Mouse (Mus musculus) midbrain, embryonic 15.5 days (tissue): ENCODE measurements around the gene Ilf2. TPM values are rescaled to one million over a fixed set of nuclear protein-coding genes. Genes with fewer than 3 reads are reported as not detected.
A peak's percentile ranks its signal among the peaks of the same experiment; 100 is the strongest.

Source experiments
- ATAC-seq: fragments of 200-750 bp; cut with Nextera tagmentation; replicated peaks from 2 replicates; pipeline ENCODE4 v1.8.0; 2017; ENCODE audit warnings: moderate TSS enrichment
- H3K27ac ChIP-seq: fragments of 300-500 bp; sonication (generic); 2 replicates; pipeline ENCODE4 v1.5.1; 2015; ENCODE audit warnings: mild to moderate bottlenecking, inconsistent platforms
- H3K27me3 ChIP-seq: fragments of 300-500 bp; sonication (generic); replicated peaks from 2 replicates; pipeline ENCODE4 v1.6.1; 2015; ENCODE audit warnings: inconsistent platforms
- H3K36me3 ChIP-seq: fragments of 300-500 bp; sonication (generic); replicated peaks from 2 replicates; pipeline ENCODE4 v1.6.1; 2015; ENCODE audit warnings: inconsistent platforms
- H3K4me1 ChIP-seq: fragments of 300-500 bp; sonication (generic); 2 replicates; pipeline ENCODE4 v1.6.1; 2015; ENCODE audit warnings: inconsistent platforms
- H3K4me2 ChIP-seq: fragments of 300-500 bp; sonication (generic); 2 replicates; pipeline ENCODE4 v1.6.1; 2015; ENCODE audit warnings: inconsistent platforms, mild to moderate bottlenecking, moderate library complexity
- H3K4me3 ChIP-seq: fragments of 300-500 bp; sonication (generic); 2 replicates; pipeline ENCODE4 v1.5.1; 2015; ENCODE audit warnings: mild to moderate bottlenecking, inconsistent platforms
- H3K9ac ChIP-seq: fragments of 300-500 bp; sonication (generic); 2 replicates; pipeline ENCODE4 v1.6.1; 2015; ENCODE audit warnings: mild to moderate bottlenecking, inconsistent platforms
- H3K9me3 ChIP-seq: fragments of 300-500 bp; sonication (generic); 2 replicates; pipeline ENCODE4 v1.6.1; 2016; ENCODE audit warnings: inconsistent platforms
- WGBS: fragments of 180-500 bp; shearing (Covaris S2); methylation state at CpG from one replicate; pipeline ENCODE4 v1.1.7; 2015; ENCODE audit warnings: mixed read lengths; 5-methylcytosine and 5-hydroxymethylcytosine counted together
- polyA plus RNA-seq: library from polyadenylated mRNA; unstranded; fragments of >200 nt; fragmentation: Nextera tagmentation; extraction: Ambion mirVana; gene quantifications from 2 replicates; pipeline ENCODE4 v1.2.1, GENCODE M21; 2015

Gene Ilf2
- polyA plus RNA-seq, 1 experiment from 2014 or later: 263 TPM

GRCm38 (mm10) chr3:90465081-90465685, 10.7 kb upstream of the Ilf2 start:
- Histone ChIP-seq H3K4me3 (peak overlapping the region; percentile 51), H3K4me2 (peak overlapping the region; percentile 96), H3K9me3 (no peaks in the 10 kb centered on the region), H3K9ac (peak overlapping the region; percentile 33), H3K36me3 (no peaks in the 10 kb centered on the region), H3K27ac (no peak overlapping the region), H3K27me3 (peaks cover 41% of the 10 kb centered on the region), H3K4me1 (peaks cover 15% of the 10 kb centered on the region)
- ATAC-seq: peak; percentile 44
- WGBS: under 1% methylated on average over 75 of the region's 75 CpGs

- Histone ChIP-seq H3K9ac (peak within 1 kb of the TSS; percentile 33), H3K4me2 (peak within 1 kb of the TSS; percentile 96), H3K36me3 (no peaks in the 10 kb centered on the region), H3K4me3 (peak within 1 kb of the TSS; percentile 51), H3K4me1 (peaks cover 15% of the 10 kb centered on the region), H3K9me3 (no peaks in the 10 kb centered on the region), H3K27ac (no peak within 1 kb of the TSS), H3K27me3 (peaks cover 41% of the 10 kb centered on the region)
- peak; percentile 53 for ATAC-seq
- under 1% methylated on average over 44 of the region's 49 CpGs for WGBS
Measured at GRCm38 (mm10) chr3:90465686-90466310, 10.1 kb upstream of the Ilf2 start, which contains the start of gene Npr1. Npr1 (minus strand) TSS chr3:90465866.

DNA sequence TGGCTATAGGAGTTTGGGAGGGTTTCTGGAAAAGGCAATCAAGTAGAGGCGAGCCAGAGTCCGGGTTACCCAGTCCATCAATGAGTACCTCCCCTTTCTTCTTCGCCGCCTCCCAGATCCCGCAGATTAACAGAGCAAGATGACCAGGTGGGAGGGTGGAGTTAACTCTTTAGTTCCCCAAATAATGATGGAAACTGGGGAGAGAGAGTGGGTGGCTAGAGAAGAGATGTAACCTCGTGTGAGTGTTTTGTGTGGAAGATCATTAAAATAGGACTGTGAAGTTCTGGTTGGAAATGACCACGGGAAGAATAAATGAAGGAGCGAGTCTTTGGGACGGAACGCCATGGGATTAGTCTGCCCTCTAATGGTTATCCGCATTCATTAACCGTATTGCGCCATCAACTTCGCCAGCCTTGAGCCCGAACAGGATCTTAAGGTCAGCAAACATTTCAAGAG, 9.6 kb upstream of the Ilf2 start:
- peak; percentile 50 for ATAC-seq
- peak overlapping the region; percentile 96 for H3K4me2 ChIP-seq
- peaks cover 41% of the 10 kb centered on the region for H3K27me3 ChIP-seq
- H3K9me3 ChIP-seq: no peaks in the 10 kb centered on the region
- H3K9ac ChIP-seq: peak overlapping the region; percentile 33
- peak overlapping the region; percentile 51 for H3K4me3 ChIP-seq
- under 1% methylated on average over 15 of the region's 15 CpGs for WGBS
- H3K27ac ChIP-seq: no peak overlapping the region
- peaks cover 15% of the 10 kb centered on the region for H3K4me1 ChIP-seq
- no peaks in the 10 kb centered on the region for H3K36me3 ChIP-seq

- no peak for ATAC-seq
- Histone ChIP-seq H3K9ac (no peak overlapping the region), H3K27me3 (peaks cover 36% of the 10 kb centered on the region)
Measured at GRCm38 (mm10) chr3:90467618-90468300, 8.2 kb upstream of the Ilf2 start.

DNA sequence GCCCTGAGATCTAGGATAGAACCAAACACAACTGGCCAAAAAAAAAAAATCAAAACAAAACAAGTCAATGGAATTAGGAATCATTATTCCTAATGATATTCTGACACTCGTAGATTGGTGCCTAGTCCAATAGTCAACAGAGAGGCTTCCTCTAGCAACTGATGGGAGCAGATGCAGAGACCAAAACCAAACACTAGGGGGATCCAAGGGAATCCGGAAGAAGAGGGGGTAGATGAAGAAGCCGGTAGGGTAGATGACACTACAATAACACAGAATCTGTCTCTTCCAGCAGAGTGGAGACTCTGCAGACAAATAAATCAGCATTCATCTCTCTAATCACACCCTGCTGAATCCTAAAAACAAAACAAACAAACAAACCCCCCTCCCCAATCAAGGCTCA, 3.7 kb upstream of the Ilf2 start:
- Histone ChIP-seq H3K4me3 (no peak overlapping the region), H3K9ac (no peak overlapping the region), H3K36me3 (no peaks in the 10 kb centered on the region), H3K27me3 (no peaks in the 10 kb centered on the region), H3K4me2 (no peak overlapping the region), H3K4me1 (peaks cover 8% of the 10 kb centered on the region), H3K27ac (no peak overlapping the region), H3K9me3 (no peaks in the 10 kb centered on the region)
- WGBS: 33% methylated on average over 3 of the region's 3 CpGs
- no peak for ATAC-seq

More at GRCm38 (mm10) chr3:90467618-90468300, 8.2 kb upstream of the Ilf2 start:
- Histone ChIP-seq H3K36me3 (no peaks in the 10 kb centered on the region), H3K4me2 (no peak overlapping the region), H3K4me3 (no peak overlapping the region), H3K9me3 (no peaks in the 10 kb centered on the region), H3K4me1 (peaks cover 15% of the 10 kb centered on the region), H3K27ac (no peak overlapping the region)
- 93% methylated on average over 10 of the region's 10 CpGs for WGBS

DNA sequence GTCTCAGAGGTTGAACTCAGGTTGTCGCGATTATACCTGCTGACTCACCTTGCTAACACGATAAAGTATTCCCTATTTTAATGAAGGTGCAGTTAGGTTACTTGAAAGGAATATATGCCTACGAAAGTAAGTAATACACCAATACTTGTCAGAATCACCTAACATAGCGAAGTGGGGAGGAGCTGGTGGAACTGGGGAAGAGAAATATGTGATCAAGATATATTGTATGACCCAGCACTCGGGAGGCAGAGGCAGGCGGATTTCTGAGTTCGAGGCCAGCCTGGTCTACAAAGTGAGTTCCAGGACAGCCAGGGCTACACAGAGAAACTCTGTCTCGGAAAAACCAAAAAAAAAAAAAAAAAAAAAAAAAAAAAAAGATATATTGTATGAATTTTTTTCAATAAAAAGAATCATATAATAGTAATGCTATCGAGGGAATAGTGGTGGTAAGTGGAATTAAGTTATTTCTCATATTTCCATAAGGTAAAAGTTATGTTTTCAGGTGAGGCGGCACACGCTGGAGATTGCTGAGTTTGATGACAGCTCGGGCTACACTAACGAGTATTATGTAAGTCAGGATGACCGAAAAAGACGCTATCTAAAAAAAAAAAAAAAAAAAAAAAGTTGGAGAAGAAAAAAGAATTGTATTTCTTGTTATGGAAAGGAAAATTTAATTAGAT, 635 bp upstream of the Ilf2 start:
- peak; percentile 53 for ATAC-seq
- Histone ChIP-seq H3K4me3 (peak overlapping the region; percentile 32), H3K36me3 (peaks cover 10% of the 10 kb centered on the region; the same call in 1 of the 2 replicates), H3K9me3 (no peaks in the 10 kb centered on the region), H3K9ac (no peak overlapping the region), H3K27ac (no peak overlapping the region), H3K27me3 (no peaks in the 10 kb centered on the region), H3K4me2 (peak overlapping the region; percentile 42), H3K4me1 (peaks cover 14% of the 10 kb centered on the region)
- 40% methylated on average over 16 of the region's 16 CpGs for WGBS

DNA sequence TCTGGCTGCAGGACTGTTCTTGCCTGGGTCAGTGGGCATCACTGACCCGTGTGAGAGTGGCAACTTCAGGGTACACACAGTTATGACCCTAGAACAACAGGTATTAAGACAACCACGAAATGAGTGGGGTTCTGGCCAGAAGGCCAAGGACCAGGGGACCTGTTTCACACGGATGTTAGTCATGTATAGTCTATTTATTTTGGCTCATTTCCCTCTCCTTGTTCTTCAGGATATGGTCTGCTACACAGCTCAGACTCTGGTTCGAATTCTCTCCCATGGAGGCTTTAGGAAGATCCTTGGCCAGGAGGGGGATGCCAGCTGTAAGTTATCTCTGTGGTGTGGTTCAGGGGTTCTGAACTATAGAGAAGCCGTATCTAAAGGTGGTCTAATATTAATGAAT, 11.1 kb downstream of the Ilf2 start:
- Histone ChIP-seq H3K27me3 (no peaks in the 10 kb centered on the region), H3K4me1 (peaks cover 7% of the 10 kb centered on the region), H3K4me3 (no peak overlapping the region), H3K4me2 (no peak overlapping the region), H3K9ac (no peak overlapping the region), H3K36me3 (peaks cover 54% of the 10 kb centered on the region), H3K9me3 (no peaks in the 10 kb centered on the region), H3K27ac (no peak overlapping the region)
- WGBS: 83% methylated on average over 5 of the region's 5 CpGs
- no peak for ATAC-seq

DNA sequence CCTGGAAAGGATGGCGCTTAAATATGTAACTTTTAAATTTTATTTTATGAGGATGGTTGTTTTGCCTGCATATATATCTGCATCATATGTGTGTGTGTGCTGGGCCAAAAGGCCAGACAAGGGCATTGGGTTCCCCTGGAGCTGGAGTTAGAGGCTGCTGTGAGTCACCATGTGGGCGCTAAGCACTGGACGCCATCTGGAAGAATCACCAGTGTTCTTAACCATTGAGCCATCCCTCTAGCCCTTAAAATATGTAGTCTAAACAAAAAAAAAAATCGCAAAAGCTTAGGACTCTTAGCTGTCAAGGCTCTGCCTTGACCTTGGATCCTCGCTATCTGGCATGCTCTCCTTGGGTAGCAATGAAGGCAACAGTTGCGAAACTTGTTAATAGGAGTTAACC, 12.7 kb downstream of the Ilf2 start:
- no peak overlapping the region for H3K4me3 ChIP-seq
- peaks cover 7% of the 10 kb centered on the region for H3K4me1 ChIP-seq
- WGBS: 88% methylated on average over 6 of the region's 6 CpGs
- H3K4me2 ChIP-seq: no peak overlapping the region
- peaks cover 41% of the 10 kb centered on the region for H3K36me3 ChIP-seq
- no peak overlapping the region for H3K27ac ChIP-seq
- H3K9ac ChIP-seq: no peak overlapping the region
- ATAC-seq: no peak
- H3K9me3 ChIP-seq: no peaks in the 10 kb centered on the region
- H3K27me3 ChIP-seq: no peaks in the 10 kb centered on the region

- Histone ChIP-seq H3K36me3 (peaks cover 24% of the 10 kb centered on the region), H3K4me2 (peak within 1 kb of the TSS; percentile 59), H3K4me1 (peaks cover 7% of the 10 kb centered on the region), H3K4me3 (peak within 1 kb of the TSS; percentile 65), H3K9me3 (no peaks in the 10 kb centered on the region), H3K27me3 (no peaks in the 10 kb centered on the region), H3K9ac (peak within 1 kb of the TSS; percentile 71), H3K27ac (peak within 1 kb of the TSS; percentile 76)
- ATAC-seq: peak; percentile 98
- under 1% methylated on average over 37 of the region's 37 CpGs for WGBS
Measured at GRCm38 (mm10) chr3:90490696-90491256, 14.8 kb downstream of the Ilf2 start, which contains the start of gene Snapin. Snapin (minus strand) TSS chr3:90491033.

- WGBS: 44% methylated on average over 2 of the region's 2 CpGs
- ATAC-seq: peak; percentile 27; the same call in 1 of the 2 replicates
- Histone ChIP-seq H3K4me2 (no peak overlapping the region), H3K27me3 (no peaks in the 10 kb centered on the region), H3K9ac (no peak overlapping the region), H3K36me3 (peaks cover 23% of the 10 kb centered on the region), H3K4me3 (no peak overlapping the region), H3K27ac (no peak overlapping the region), H3K9me3 (no peaks in the 10 kb centered on the region), H3K4me1 (peaks cover 7% of the 10 kb centered on the region)
Measured at GRCm38 (mm10) chr3:90491350-90491749, 15.4 kb downstream of the Ilf2 start.

GRCm38 (mm10) chr3:90493831-90494540, 18.1 kb downstream of the Ilf2 start:
- Histone ChIP-seq H3K27me3 (no peaks in the 10 kb centered on the region), H3K4me1 (peaks cover 7% of the 10 kb centered on the region), H3K4me3 (no peak overlapping the region), H3K9ac (no peak overlapping the region), H3K36me3 (peaks cover 22% of the 10 kb centered on the region; the same call in 1 of the 2 replicates), H3K9me3 (no peaks in the 10 kb centered on the region), H3K4me2 (no peak overlapping the region), H3K27ac (no peak overlapping the region)
- WGBS: 66% methylated on average over 4 of the region's 4 CpGs
- no peak for ATAC-seq
